Mouse (Mus musculus): ENCODE measurements around the gene Ppp2r3a. TPM values are rescaled to one million over a fixed set of nuclear protein-coding genes. Genes with fewer than 3 reads are reported as not detected.
A peak's percentile ranks its signal among the peaks of the same experiment; 100 is the strongest.

Ppp2r3a gene
- polyA plus RNA-seq, 1 experiment: 2.7 TPM

GRCm38 (mm10) chr9:101095425-101095824 is 156.2 kb downstream of the Ppp2r3a start:
- Histone ChIP-seq H3K4me1 (replicated peaks; ENCODE audit: control insufficient read depth, insufficient read depth, low read length) (no peaks in the 10 kb centered on the region), H3K4me3 (ENCODE audit: control insufficient read depth, insufficient read depth, low read length) (no peak overlapping the region), H3K27ac (ENCODE audit: control insufficient read depth, insufficient read depth, low read length) (no peak overlapping the region), H3K27me3 (ENCODE audit: control insufficient read depth, insufficient read depth, low read length) (no peaks in the 10 kb centered on the region), H3K36me3 (ENCODE audit: control insufficient read depth, insufficient read depth, low read length) (peaks cover 5% of the 10 kb centered on the region)
- TF ChIP-seq CTCF (IDR thresholded peaks at IDR 0.05; ENCODE audit: borderline replicate concordance, control insufficient read depth, extremely low read depth, insufficient read depth, low read length, poor library complexity) (no peak), POLR2A (IDR thresholded peaks at IDR 0.05; ENCODE audit: control insufficient read depth, extremely low read depth, insufficient read depth, low read length, poor library complexity) (no peak)
- no peak for DNase-seq
- 95% methylated on average over 4 of the region's 4 CpGs for WGBS

- Histone ChIP-seq H3K4me1 (replicated peaks; ENCODE audit: control insufficient read depth, insufficient read depth, low read length) (peaks cover 7% of the 10 kb centered on the region), H3K27ac (ENCODE audit: control insufficient read depth, insufficient read depth, low read length) (no peak overlapping the region), H3K4me3 (ENCODE audit: control insufficient read depth, insufficient read depth, low read length) (no peak overlapping the region), H3K36me3 (ENCODE audit: control insufficient read depth, insufficient read depth, low read length) (peaks cover 6% of the 10 kb centered on the region; the same call in 1 of the 2 replicates), H3K27me3 (ENCODE audit: control insufficient read depth, insufficient read depth, low read length) (no peaks in the 10 kb centered on the region)
- WGBS: 88% methylated on average over 3 of the region's 3 CpGs
- TF ChIP-seq CTCF (IDR thresholded peaks at IDR 0.05; ENCODE audit: borderline replicate concordance, control insufficient read depth, extremely low read depth, insufficient read depth, low read length, poor library complexity): no peak
- no peak for TF ChIP-seq POLR2A (IDR thresholded peaks at IDR 0.05; ENCODE audit: control insufficient read depth, extremely low read depth, insufficient read depth, low read length, poor library complexity)
- DNase-seq: no peak
These were observed 167.9 kb downstream of the Ppp2r3a start for GRCm38 (mm10) chr9:101083728-101084127.

GRCm38 (mm10) chr9:101080046-101080685 is 171.4 kb downstream of the Ppp2r3a start:
- Histone ChIP-seq H3K27me3 (ENCODE audit: control insufficient read depth, insufficient read depth, low read length) (no peaks in the 10 kb centered on the region), H3K4me3 (ENCODE audit: control insufficient read depth, insufficient read depth, low read length) (no peak overlapping the region), H3K27ac (ENCODE audit: control insufficient read depth, insufficient read depth, low read length) (no peak overlapping the region), H3K4me1 (replicated peaks; ENCODE audit: control insufficient read depth, insufficient read depth, low read length) (peaks cover 10% of the 10 kb centered on the region), H3K36me3 (ENCODE audit: control insufficient read depth, insufficient read depth, low read length) (peaks cover 6% of the 10 kb centered on the region; the same call in 1 of the 2 replicates)
- TF ChIP-seq CTCF (IDR thresholded peaks at IDR 0.05; ENCODE audit: borderline replicate concordance, control insufficient read depth, extremely low read depth, insufficient read depth, low read length, poor library complexity) (no peak), POLR2A (IDR thresholded peaks at IDR 0.05; ENCODE audit: control insufficient read depth, extremely low read depth, insufficient read depth, low read length, poor library complexity) (no peak)
- DNase-seq: no peak
- WGBS: 90% methylated on average over 3 of the region's 3 CpGs

GRCm38 (mm10) chr9:101078579-101078978 is 173.0 kb downstream of the Ppp2r3a start:
- H3K36me3 ChIP-seq (ENCODE audit: control insufficient read depth, insufficient read depth, low read length): peaks cover 6% of the 10 kb centered on the region; the same call in 1 of the 2 replicates
- 62% methylated on average over 4 of the region's 4 CpGs for WGBS
- peaks cover 10% of the 10 kb centered on the region for H3K4me1 ChIP-seq (replicated peaks; ENCODE audit: control insufficient read depth, insufficient read depth, low read length)
- DNase-seq: no peak
- peak overlapping the region; percentile 23; the same call in 1 of the 2 replicates for H3K4me3 ChIP-seq (ENCODE audit: control insufficient read depth, insufficient read depth, low read length)
- no peak overlapping the region; the same call in 1 of the 2 replicates for H3K27ac ChIP-seq (ENCODE audit: control insufficient read depth, insufficient read depth, low read length)
- no peaks in the 10 kb centered on the region for H3K27me3 ChIP-seq (ENCODE audit: control insufficient read depth, insufficient read depth, low read length)
- no peak for TF ChIP-seq POLR2A (IDR thresholded peaks at IDR 0.05; ENCODE audit: control insufficient read depth, extremely low read depth, insufficient read depth, low read length, poor library complexity)
- TF ChIP-seq CTCF (IDR thresholded peaks at IDR 0.05; ENCODE audit: borderline replicate concordance, control insufficient read depth, extremely low read depth, insufficient read depth, low read length, poor library complexity): no peak

- Histone ChIP-seq H3K27me3 (ENCODE audit: control insufficient read depth, insufficient read depth, low read length) (no peaks in the 10 kb centered on the region), H3K27ac (ENCODE audit: control insufficient read depth, insufficient read depth, low read length) (no peak overlapping the region), H3K36me3 (ENCODE audit: control insufficient read depth, insufficient read depth, low read length) (peaks cover 6% of the 10 kb centered on the region; the same call in 1 of the 2 replicates), H3K4me1 (replicated peaks; ENCODE audit: control insufficient read depth, insufficient read depth, low read length) (peaks cover 10% of the 10 kb centered on the region), H3K4me3 (ENCODE audit: control insufficient read depth, insufficient read depth, low read length) (no peak overlapping the region)
- no peak for DNase-seq
- TF ChIP-seq CTCF (IDR thresholded peaks at IDR 0.05; ENCODE audit: borderline replicate concordance, control insufficient read depth, extremely low read depth, insufficient read depth, low read length, poor library complexity) (no peak), POLR2A (IDR thresholded peaks at IDR 0.05; ENCODE audit: control insufficient read depth, extremely low read depth, insufficient read depth, low read length, poor library complexity) (no peak)
These were observed 174.1 kb downstream of the Ppp2r3a start for GRCm38 (mm10) chr9:101077486-101077885.

GRCm38 (mm10) chr9:101076095-101076875 is 175.3 kb downstream of the Ppp2r3a start:
- Histone ChIP-seq H3K4me1 (replicated peaks; ENCODE audit: control insufficient read depth, insufficient read depth, low read length) (peaks cover 10% of the 10 kb centered on the region), H3K4me3 (ENCODE audit: control insufficient read depth, insufficient read depth, low read length) (peak overlapping the region; percentile 41), H3K36me3 (ENCODE audit: control insufficient read depth, insufficient read depth, low read length) (peaks cover 4% of the 10 kb centered on the region; the same call in 1 of the 2 replicates), H3K27me3 (ENCODE audit: control insufficient read depth, insufficient read depth, low read length) (no peaks in the 10 kb centered on the region), H3K27ac (ENCODE audit: control insufficient read depth, insufficient read depth, low read length) (no peak overlapping the region)
- peak; percentile 23 for DNase-seq
- WGBS: under 1% methylated on average over 18 of the region's 18 CpGs
- TF ChIP-seq CTCF (IDR thresholded peaks at IDR 0.05; ENCODE audit: borderline replicate concordance, control insufficient read depth, extremely low read depth, insufficient read depth, low read length, poor library complexity): no peak
- TF ChIP-seq POLR2A (IDR thresholded peaks at IDR 0.05; ENCODE audit: control insufficient read depth, extremely low read depth, insufficient read depth, low read length, poor library complexity): no peak

Data from thymus, adult 2 months (tissue).